Mouse (Mus musculus) embryonic fibroblast, embryonic 13.5 days (primary cell): Measurements from ENCODE around the gene Slc30a7. TPM values are rescaled to one million over a fixed set of nuclear protein-coding genes. Genes with fewer than 3 reads are reported as not detected.

Experiments
- H3K27ac ChIP-seq: 2 replicates; pipeline ENCODE4 v1.5.1; 2012; ENCODE audit warnings: low read length, control low read depth, inconsistent platforms; ENCODE audit not compliant: insufficient read depth
- H3K4me1 ChIP-seq: 2 replicates; pipeline ENCODE4 v1.6.1; 2011; ENCODE audit warnings: low read length; ENCODE audit not compliant: control insufficient read depth, insufficient read depth
- H3K4me3 ChIP-seq: 2 replicates; pipeline ENCODE4 v1.5.1; 2011; ENCODE audit warnings: mild to moderate bottlenecking, control low read depth, low read length; ENCODE audit not compliant: insufficient read depth
- CTCF ChIP-seq: IDR thresholded peaks from 2 replicates; pipeline ENCODE4 v1.5.1; 2011; ENCODE audit warnings: mild to moderate bottlenecking, control low read depth, low read length, moderate library complexity, borderline replicate concordance; ENCODE audit not compliant: insufficient read depth
- POLR2A ChIP-seq: IDR thresholded peaks from 2 replicates; pipeline ENCODE4 v1.6.1; 2011; ENCODE audit warnings: low read depth, mild to moderate bottlenecking, control low read depth, low read length, moderate library complexity
- polyA plus RNA-seq: library from polyadenylated mRNA; stranded (reverse); fragments of >200 nt; gene quantifications from 2 replicates; pipeline ENCODE4 v1.2.4, GENCODE M21; 2011; ENCODE audit warnings: low read depth; ENCODE audit not compliant: missing spikeins, insufficient read length

Gene Slc30a7
- polyA plus RNA-seq, 1 experiment = 53.1 TPM

DNA sequence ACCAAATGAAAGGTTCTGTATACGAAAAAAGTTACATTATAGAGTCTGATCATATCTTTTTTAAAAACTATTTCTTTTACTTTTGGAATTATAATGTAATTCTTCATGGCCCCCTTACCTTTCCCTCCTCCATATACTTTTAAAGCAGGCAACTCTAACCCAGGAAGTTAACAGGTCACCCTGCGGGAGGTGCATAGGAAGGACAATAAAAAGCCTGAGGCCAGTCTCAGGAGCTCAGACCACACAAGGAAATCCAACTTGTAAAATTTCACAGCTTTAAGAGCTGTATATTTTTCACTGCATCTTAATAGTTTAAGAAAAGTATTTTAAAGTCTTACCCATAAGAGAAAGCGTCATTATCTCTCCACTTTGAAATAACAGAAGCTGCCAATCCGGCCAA is 14.6 kb downstream of the Slc30a7 start:
- no peaks in the 10 kb centered on the region for H3K4me1 ChIP-seq
- H3K27ac ChIP-seq = no peak overlapping the region
- TF ChIP-seq POLR2A (no peak), CTCF (no peak)
- no peak overlapping the region for H3K4me3 ChIP-seq

DNA sequence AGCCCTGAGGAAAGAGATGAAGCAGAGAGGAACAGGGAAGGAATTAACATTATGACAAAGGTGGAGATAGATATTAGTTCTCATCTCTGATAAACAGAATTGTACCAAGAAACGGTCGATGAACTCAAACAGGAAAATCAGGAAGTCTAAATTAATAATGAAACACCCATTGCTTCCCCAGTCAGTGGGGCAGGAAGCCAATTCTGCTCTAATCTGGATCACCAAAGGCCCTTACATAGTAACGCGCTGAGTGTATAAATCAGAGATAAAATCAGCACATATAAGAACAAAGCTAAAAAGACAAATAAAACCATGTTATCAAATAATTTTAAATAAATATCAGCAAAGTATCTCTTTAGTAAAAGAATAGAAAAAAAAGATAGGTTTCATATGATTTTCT is 15.1 kb downstream of the Slc30a7 start:
- Histone ChIP-seq H3K27ac (no peak overlapping the region), H3K4me1 (no peaks in the 10 kb centered on the region), H3K4me3 (no peak overlapping the region)
- TF ChIP-seq POLR2A (no peak), CTCF (no peak)

DNA sequence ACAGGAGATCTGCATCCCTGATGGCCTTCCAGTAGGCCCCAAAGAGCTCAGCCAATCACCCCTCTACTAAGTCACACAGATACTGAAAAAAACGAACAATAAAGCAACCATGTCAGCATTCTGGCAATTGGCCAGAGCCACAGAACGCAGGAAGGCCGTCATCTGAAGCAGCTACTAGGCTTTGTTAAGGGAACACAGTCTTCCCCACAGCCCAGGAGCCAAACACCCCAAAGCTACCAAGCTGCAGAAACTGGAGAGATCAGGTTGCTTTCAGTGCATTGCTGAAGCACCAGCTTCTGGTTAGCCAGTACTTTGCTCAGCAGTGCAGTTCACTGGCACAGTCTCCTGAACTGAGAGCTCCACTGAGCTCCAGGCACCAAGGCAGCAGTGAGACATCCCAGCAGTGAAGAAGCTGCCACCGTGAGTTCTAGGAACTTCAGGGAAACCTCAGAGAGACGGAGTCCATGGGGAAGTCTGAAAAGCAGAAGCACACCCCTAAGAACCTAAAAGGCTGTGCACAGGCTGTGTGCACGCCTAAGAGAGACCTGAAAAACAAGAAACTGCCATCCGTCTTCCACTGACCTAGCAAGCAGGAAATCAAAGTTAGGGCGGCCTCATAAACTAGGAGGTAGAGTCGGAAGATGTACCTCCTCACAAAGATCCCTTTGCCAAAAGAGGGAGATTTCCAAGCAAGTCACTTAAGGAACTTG is 21.9 kb downstream of the Slc30a7 start:
- Histone ChIP-seq H3K4me3 (no peak overlapping the region), H3K4me1 (no peaks in the 10 kb centered on the region; the same call in 1 of the 2 replicates), H3K27ac (no peak overlapping the region)
- no peak for TF ChIP-seq CTCF
- TF ChIP-seq POLR2A = no peak

DNA sequence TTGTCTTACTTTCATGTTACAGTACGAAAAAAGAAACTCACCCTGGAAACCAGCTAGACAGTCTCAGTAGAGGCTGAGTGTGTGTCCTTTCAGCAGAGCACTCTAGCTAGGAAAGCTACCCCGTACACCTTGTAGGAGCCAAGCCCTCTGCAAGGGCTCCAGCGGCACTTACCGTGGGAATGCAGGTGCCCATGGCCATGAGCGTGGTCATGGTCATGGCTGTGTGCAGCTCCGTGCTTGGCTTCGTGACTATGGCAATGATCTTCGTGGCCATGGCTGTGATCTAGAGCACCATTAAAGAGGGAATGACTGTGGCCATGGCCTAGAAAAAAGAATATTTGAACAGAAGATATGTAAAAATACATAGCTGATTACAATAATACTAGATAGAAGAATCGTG is 22.6 kb downstream of the Slc30a7 start:
- Histone ChIP-seq H3K4me1 (no peaks in the 10 kb centered on the region; the same call in 1 of the 2 replicates), H3K4me3 (no peak overlapping the region), H3K27ac (no peak overlapping the region)
- no peak for TF ChIP-seq CTCF
- TF ChIP-seq POLR2A = no peak

DNA sequence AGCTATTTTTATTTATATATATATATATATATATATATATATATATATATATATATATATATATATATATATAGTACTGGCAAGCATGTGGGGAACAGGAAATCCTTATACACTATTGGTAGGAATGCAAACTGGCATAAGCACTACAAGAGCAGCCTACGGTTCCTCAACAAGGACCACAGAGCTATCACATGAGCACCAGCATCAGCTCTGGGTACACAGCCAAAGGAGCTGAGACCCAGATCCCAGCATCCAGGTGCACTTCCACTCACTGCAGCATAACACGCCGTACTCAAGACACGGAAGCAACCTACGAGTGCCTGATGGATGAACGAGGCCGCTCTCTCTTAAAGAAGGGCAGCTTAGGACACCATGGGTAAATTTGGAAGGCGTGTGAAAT is 24.0 kb downstream of the Slc30a7 start:
- no peak overlapping the region for H3K4me3 ChIP-seq
- no peaks in the 10 kb centered on the region; the same call in 1 of the 2 replicates for H3K4me1 ChIP-seq
- no peak for TF ChIP-seq POLR2A
- no peak overlapping the region for H3K27ac ChIP-seq

DNA sequence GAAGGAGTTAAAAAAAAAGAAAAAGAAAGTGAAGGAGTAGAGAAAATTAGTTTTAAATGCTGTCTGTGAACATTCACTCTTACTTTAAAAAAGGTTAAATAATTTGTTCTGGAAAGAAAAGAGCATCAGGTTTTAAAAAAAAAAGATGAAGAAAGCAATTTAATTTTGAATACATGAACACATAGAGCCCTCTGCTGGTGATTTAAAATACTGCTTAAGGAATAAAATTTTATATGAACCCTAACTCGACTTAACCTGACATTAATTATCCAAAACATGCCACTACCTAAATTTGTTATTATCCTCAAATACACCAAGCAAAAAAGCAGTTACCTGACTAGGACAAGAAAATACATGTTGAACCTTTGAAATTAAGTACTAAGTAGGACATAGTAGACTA is 28.2 kb downstream of the Slc30a7 start:
- TF ChIP-seq POLR2A (no peak), CTCF (no peak)
- no peaks in the 10 kb centered on the region for H3K4me1 ChIP-seq
- H3K4me3 ChIP-seq = no peak overlapping the region
- no peak overlapping the region for H3K27ac ChIP-seq

DNA sequence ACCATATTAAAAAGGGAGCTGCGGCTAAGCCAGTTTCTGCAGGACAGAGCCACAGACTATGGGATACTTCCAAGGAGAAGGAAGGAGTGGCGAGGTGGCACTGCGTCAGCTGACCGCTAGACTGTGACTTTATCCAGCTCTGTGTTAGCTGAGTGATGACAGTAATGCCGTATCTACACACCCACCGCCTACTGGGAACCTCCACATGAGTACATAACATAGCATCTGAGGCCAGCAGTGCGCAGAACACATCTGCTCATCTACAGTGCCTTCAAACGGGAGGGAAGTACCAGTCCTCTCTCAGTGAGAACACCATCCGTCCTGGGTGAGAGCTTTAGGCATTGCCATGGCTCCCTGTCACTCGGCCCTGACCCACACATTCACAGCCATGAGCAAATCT is 32.2 kb downstream of the Slc30a7 start:
- no peaks in the 10 kb centered on the region for H3K4me1 ChIP-seq

DNA sequence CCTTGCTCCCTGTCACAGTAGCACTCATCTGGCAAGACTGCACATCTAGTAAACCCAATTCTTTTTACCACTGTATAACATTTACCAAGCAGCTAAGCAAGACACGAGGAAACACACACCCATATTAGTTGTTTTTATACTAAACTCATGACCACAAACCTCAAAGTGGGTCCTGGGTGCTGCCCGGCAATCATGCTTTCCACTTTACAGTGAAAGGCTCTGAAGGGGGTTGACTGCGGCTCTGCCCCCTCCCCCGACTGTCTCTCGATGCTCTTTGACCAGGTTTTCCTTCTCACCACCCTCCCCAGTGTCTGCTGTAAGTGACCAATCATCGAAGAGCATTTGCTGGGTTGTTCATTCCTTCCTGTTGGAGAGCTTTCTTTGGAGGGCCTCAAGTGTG is 33.0 kb downstream of the Slc30a7 start:
- TF ChIP-seq POLR2A (no peak), CTCF (no peak)
- Histone ChIP-seq H3K27ac (no peak overlapping the region), H3K4me3 (no peak overlapping the region), H3K4me1 (no peaks in the 10 kb centered on the region)

More for the DNA sequence above, 32.2 kb downstream of the Slc30a7 start:
- H3K4me3 ChIP-seq = no peak overlapping the region
- no peak for TF ChIP-seq CTCF
- no peak for TF ChIP-seq POLR2A
- no peak overlapping the region for H3K27ac ChIP-seq

DNA sequence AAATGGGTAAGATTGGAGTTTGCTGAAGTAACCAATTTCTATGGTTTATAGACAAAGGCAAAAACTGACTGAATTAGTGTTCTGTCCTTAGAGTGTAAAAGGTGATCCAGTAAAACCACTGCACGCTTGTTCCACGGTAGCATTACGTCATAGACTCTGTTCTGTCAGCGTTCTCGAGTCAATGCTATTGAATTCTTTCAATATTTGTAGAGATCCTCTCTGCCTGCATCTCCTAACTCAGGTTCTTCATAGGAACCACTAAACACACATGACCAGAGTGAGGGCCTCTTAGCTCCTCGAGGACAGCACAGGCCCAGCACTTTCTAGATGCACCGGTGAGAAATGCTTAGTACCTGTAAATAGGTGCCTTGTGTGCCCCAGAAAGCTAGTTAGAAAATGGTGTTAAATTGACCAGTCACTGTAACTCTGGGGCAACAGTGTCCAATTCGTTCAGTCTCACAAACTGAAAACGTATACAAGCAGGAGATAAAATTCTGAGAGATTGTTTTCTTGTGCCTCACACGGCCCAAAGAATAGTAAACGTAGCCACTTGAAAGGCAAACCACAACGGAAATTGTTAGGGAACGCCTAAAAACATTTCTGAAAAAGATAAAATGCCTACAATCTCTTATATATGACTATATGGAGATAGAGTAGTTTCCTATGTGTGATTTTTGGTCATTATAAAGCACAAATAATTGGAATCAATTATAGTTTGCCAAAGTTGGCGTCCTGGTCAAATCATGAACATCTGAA is 35.1 kb downstream of the Slc30a7 start:
- Histone ChIP-seq H3K4me1 (0 out of 2 replicates have a peak, but pooled peaks cover 2% of the 10 kb centered on the region), H3K27ac (no peak overlapping the region), H3K4me3 (no peak overlapping the region)
- TF ChIP-seq POLR2A (no peak), CTCF (no peak)
